13 mouse cellular contexts compared by ENCODE assay signal in the genomic region with DNA sequence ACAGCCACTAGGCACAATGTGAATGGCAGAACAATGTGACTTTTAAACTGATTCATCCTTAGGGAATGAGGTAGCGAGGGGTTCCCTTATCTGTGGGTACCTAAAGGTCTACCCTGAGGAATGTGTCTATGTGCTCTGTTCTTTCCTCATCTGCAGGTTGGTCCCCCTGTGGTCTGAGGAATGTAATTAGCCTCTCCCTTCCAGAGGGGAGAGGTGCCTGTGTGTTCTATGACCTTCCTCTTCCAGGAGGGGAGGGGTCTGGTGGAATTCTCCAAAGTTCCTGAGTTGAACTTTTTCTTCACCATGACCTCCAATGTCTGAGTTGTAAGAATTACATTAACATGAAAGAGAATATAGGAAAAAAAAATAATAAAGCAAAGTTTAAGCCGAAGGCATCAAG.
"Had no signal": no experiment of that assay in that cellular context is flagged by ENCODE, and none has a peak within 500 bp of the region (broad histone marks: within the 10 kb centered on the region; RNA-seq: fewer than 3 reads in every experiment).

No protein-coding gene starts in this region.

- DNase-seq: gastrocnemius, adult 2 months; gastrocnemius, postnatal 10 days; gastrocnemius, postnatal 25 days; heart, adult 18-20 months; heart, postnatal 10 days; heart, postnatal 4 days; kidney, adult 18-20 months; kidney, adult 8-10 months; kidney, postnatal 10 days; kidney, postnatal 25 days; kidney, postnatal 4 days; layer of hippocampus, postnatal 36 days; left cerebral cortex, postnatal 4 days had no signal
